Mouse (Mus musculus): ENCODE data around the gene Derl2. TPM values are rescaled to one million over a fixed set of nuclear protein-coding genes. Genes with fewer than 3 reads are reported as not detected.

The Derl2 gene
- polyA plus RNA-seq, 1 experiment from 2014 or later = 40.5 TPM

DNA sequence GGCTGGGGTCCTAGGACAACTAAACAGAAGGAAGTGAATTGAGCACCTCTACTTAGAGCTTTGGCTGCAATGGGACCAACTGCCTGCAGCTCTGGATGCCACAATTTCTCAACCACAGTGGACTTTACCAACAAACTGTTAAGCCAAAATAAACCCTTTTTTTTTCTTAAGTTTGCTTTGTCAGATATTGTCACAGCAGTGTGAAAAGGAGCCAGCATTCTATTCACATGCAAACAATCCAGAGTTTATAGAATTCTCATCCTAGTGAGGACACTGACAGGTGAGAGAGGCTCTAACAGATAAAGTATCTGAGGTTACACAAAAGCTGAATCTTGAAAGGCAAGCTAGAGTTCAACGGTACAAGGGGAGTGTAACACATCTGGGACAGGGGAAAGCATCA, 2.6 kb downstream of the Derl2 start:
- WGBS = 95% methylated on average over 1 of the region's 1 CpGs
- Histone ChIP-seq H3K4me1 (peaks cover 21% of the 10 kb centered on the region), H3K36me3 (peaks cover 24% of the 10 kb centered on the region), H3K4me3 (replicated peaks) (no peak overlapping the region), H3K27ac (replicated peaks) (no peak overlapping the region), H3K4me2 (replicated peaks) (no peak overlapping the region), H3K9me3 (replicated peaks) (no peaks in the 10 kb centered on the region), H3K27me3 (no peaks in the 10 kb centered on the region), H3K9ac (no peak overlapping the region)
- no peak for ATAC-seq (ENCODE audit: insufficient number of reproducible peaks, low FRiP score, low TSS enrichment, low read depth)

DNA sequence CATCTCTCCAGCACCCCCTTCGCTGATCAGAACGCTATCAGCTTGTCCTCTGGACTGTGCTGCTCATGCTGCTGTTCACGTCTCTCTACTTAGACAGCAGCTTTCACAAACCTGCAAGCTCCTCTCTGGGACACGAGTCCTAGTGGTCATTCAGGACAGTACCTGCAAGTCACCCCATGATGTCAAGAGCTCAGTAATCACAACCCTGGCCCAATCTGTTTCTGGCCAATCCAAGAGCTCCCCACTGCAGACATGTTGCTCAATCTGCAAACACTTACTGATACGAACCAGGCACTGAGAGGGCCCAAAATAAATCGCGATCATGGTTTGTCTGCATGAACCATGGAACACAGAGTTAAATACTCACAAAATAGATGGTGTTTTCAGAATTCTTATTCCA, 6.9 kb downstream of the Derl2 start:
- Histone ChIP-seq H3K36me3 (peaks cover 46% of the 10 kb centered on the region), H3K4me2 (replicated peaks) (no peak overlapping the region), H3K9me3 (replicated peaks) (no peaks in the 10 kb centered on the region), H3K4me1 (peaks cover 12% of the 10 kb centered on the region), H3K4me3 (replicated peaks) (no peak overlapping the region), H3K27ac (replicated peaks) (no peak overlapping the region), H3K9ac (no peak overlapping the region), H3K27me3 (no peaks in the 10 kb centered on the region)
- 93% methylated on average over 7 of the region's 7 CpGs for WGBS
- ATAC-seq (ENCODE audit: insufficient number of reproducible peaks, low FRiP score, low TSS enrichment, low read depth) = no peak

DNA sequence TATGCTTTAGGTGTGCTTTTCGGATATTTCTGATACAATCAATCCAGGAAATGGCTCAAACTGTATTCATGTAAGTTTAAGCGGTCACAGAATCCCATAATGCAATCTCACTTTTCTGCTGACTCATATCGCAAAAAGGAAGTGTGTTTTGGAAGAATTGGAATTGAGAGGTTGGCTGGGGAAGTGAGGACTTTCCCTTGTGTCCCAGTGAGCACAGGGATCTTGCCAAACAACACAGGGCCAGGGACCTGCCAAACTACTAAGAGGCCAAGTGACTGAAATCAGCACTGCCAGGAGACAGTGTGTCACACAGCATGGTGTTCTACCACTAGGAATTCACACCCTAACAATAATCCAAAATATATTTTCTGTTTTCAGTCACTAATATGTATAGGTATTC, 11.3 kb downstream of the Derl2 start:
- no peak for ATAC-seq (ENCODE audit: insufficient number of reproducible peaks, low FRiP score, low TSS enrichment, low read depth)
- Histone ChIP-seq H3K4me1 (peaks cover 2% of the 10 kb centered on the region), H3K27me3 (no peaks in the 10 kb centered on the region), H3K4me3 (replicated peaks) (no peak overlapping the region), H3K9me3 (replicated peaks) (no peaks in the 10 kb centered on the region), H3K4me2 (replicated peaks) (no peak overlapping the region), H3K27ac (replicated peaks) (no peak overlapping the region), H3K36me3 (peaks cover 43% of the 10 kb centered on the region), H3K9ac (no peak overlapping the region)
- WGBS = 89% methylated on average over 3 of the region's 3 CpGs

DNA sequence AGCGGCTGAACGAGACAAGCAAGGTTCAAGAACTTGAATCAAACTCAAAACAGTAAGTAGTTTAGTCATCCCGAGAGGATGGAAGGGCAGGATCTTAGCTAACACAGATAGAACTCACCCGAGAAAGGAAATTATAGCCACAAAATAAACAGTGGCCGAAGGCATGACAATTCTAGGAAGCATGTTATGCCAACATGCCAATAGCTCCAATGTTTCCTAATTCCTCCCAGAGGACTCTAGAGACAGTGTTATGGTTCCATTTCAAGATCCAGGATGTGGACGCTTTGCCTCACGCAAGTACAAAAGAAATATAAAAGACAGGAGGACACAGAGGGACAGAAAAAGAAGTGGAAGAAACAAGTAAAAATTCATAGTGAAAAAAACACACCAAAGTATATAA, 11.8 kb downstream of the Derl2 start:
- Histone ChIP-seq H3K4me2 (replicated peaks) (no peak overlapping the region), H3K4me1 (peaks cover 7% of the 10 kb centered on the region), H3K9ac (no peak overlapping the region), H3K27ac (replicated peaks) (no peak overlapping the region), H3K27me3 (no peaks in the 10 kb centered on the region), H3K9me3 (replicated peaks) (no peaks in the 10 kb centered on the region), H3K36me3 (peaks cover 42% of the 10 kb centered on the region), H3K4me3 (replicated peaks) (no peak overlapping the region)
- no peak for ATAC-seq (ENCODE audit: insufficient number of reproducible peaks, low FRiP score, low TSS enrichment, low read depth)
- WGBS = 86% methylated on average over 7 of the region's 7 CpGs

DNA sequence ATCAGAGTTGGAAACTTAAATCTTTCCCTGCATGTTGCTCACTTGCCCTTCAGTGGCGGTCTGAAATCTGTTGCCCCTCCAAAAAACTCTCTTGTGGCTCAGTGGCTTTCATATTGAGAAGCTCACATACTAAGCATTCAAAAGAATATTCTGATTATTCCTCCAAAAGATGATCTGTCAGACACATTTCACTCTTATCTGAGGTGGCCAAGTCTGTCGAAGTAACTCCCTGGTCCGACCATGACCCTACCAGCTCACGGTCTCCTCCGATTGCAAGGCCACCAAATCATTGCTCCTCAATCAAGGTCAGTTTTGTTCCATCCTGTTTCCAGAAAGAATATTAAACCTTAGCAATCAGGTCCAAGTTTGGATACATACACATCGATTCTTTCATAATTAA, 12.6 kb downstream of the Derl2 start:
- Histone ChIP-seq H3K36me3 (peaks cover 34% of the 10 kb centered on the region), H3K4me3 (replicated peaks) (no peak overlapping the region), H3K4me1 (peaks cover 15% of the 10 kb centered on the region), H3K4me2 (replicated peaks) (no peak overlapping the region), H3K9me3 (replicated peaks) (no peaks in the 10 kb centered on the region), H3K27me3 (no peaks in the 10 kb centered on the region), H3K9ac (no peak overlapping the region), H3K27ac (replicated peaks) (no peak overlapping the region)
- ATAC-seq (ENCODE audit: insufficient number of reproducible peaks, low FRiP score, low TSS enrichment, low read depth) = no peak
- WGBS = 93% methylated on average over 6 of the region's 6 CpGs

DNA sequence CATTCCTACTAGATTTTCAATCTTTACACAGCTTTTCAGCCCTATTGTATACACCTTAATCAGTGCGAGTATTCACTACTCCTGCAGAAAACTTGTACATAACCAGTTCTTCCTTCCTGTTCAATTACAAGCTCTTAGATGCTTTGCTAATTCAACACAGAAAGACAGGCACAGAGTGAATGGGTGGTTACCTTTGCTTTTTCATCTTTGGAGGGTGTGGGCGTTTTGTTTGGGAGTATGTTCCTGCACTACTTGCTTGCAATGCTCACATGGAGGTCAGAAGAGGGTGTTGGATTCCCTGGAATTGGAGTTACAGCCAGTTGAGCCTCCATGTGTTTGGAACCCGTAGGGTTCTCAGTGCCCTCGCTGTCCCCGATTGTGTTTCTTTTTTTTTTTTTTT, 14.6 kb downstream of the Derl2 start:
- H3K4me3 ChIP-seq (replicated peaks) = peak overlapping the region; percentile 100
- no peak for ATAC-seq (ENCODE audit: insufficient number of reproducible peaks, low FRiP score, low TSS enrichment, low read depth)
- H3K4me2 ChIP-seq (replicated peaks) = peak overlapping the region; percentile 45
- no peaks in the 10 kb centered on the region for H3K27me3 ChIP-seq
- H3K36me3 ChIP-seq = peaks cover 18% of the 10 kb centered on the region
- no peak overlapping the region for H3K9ac ChIP-seq
- H3K27ac ChIP-seq (replicated peaks) = 0 out of 2 replicates have a peak overlapping the region, but pooled peaks have one; percentile 40
- peaks cover 15% of the 10 kb centered on the region for H3K4me1 ChIP-seq
- no peaks in the 10 kb centered on the region for H3K9me3 ChIP-seq (replicated peaks)
- 56% methylated on average over 5 of the region's 5 CpGs for WGBS

DNA sequence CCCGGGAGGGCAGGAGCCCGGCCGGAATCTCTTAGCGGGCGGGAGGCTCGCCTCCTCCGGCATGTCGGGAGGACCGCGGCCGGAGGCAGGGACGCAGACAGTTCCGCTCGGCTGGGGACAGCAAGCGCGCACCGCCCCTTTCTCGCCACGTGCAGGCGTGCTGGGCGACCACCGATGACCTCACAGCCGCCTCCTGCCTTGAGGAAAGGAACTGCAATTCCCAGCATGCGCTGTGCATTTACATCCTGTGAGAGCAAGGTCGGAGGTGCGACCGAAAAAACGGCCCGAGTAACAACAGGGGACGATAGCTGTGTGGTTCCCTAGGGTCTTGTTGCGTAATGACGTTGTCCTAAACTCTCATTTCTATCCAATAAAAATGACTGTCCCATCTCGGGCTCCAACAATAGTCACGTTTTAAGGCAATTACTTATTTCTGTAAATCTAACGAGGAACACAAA, 15.3 kb downstream of the Derl2 start, which contains the start of gene Dhx33:
Gene Dhx33, minus strand, starts transcription at position 122 of the 458 bp plus-strand sequence.
- Histone ChIP-seq H3K4me2 (replicated peaks) (peak within 1 kb of the TSS; percentile 84), H3K9me3 (replicated peaks) (no peaks in the 10 kb centered on the region), H3K36me3 (peaks cover 16% of the 10 kb centered on the region), H3K4me3 (replicated peaks) (peak within 1 kb of the TSS; percentile 100), H3K4me1 (peaks cover 15% of the 10 kb centered on the region), H3K9ac (peak within 1 kb of the TSS; percentile 62), H3K27me3 (no peaks in the 10 kb centered on the region), H3K27ac (replicated peaks) (peak within 1 kb of the TSS; percentile 80)
- under 1% methylated on average over 35 of the region's 35 CpGs for WGBS
- peak; percentile 97 for ATAC-seq (ENCODE audit: insufficient number of reproducible peaks, low FRiP score, low TSS enrichment, low read depth)

DNA sequence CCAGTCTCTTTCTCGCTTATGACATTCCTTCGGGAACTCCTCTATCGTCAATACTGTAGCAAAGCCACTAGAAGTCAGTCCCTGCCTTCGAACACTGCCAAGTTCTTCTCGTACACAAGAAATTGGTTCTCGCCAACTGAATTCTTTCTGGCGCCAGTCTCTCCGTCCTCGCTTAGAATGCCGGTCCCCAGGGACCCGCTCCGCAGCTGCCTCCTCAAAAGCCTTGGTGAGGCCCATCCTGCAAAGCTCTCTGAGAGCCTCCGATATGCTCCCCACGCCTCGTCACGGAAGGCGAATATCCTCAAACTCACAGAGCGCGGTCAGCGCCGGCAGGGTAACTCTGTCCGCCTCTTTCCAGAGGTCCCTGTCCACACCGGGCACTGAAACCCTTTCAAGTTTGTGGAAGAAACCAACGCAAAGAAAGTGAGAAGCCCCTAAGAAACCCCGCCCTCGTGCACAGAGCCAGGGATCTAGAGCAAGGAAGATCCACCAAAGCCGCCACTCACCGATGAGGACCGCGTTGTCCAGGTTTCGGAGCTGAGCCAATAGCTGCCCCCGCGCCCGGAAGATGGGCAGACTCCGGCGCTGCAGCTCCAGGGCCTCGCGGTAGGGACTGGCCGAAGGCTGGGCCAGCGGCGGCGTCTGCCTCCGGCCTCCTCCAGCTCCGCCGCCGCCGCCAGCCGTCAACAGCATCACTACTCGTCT, 15.9 kb downstream of the Derl2 start:
- H3K27ac ChIP-seq (replicated peaks) = peak overlapping the region; percentile 80
- H3K27me3 ChIP-seq = no peaks in the 10 kb centered on the region
- peak overlapping the region; percentile 100 for H3K4me3 ChIP-seq (replicated peaks)
- peak overlapping the region; percentile 62 for H3K9ac ChIP-seq
- H3K4me2 ChIP-seq (replicated peaks) = peak overlapping the region; percentile 84
- H3K9me3 ChIP-seq (replicated peaks) = no peaks in the 10 kb centered on the region
- ATAC-seq (ENCODE audit: insufficient number of reproducible peaks, low FRiP score, low TSS enrichment, low read depth) = peak; percentile 47
- H3K4me1 ChIP-seq = peaks cover 15% of the 10 kb centered on the region
- WGBS = 3% methylated on average over 49 of the region's 49 CpGs
- peaks cover 17% of the 10 kb centered on the region for H3K36me3 ChIP-seq

DNA sequence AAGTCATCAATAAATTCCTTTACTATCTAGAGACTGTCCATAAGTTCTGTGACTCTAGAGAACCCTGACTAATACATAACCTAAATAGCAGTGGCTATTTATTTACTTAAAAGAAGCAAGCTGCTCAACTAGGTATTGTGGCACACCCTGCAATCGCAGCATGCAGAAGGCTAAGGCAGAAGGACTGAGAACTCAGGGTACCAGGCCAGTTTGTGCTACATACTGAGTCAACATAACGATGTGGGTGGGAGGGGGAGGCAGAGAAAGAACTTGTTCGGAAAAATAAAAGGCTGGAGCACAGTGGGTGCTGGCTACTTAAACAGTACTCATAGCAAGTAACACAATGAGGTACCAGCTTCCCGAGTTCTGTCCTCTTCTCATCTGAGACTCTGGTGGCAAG, 18.5 kb downstream of the Derl2 start:
- WGBS = 91% methylated on average over 4 of the region's 4 CpGs

DNA sequence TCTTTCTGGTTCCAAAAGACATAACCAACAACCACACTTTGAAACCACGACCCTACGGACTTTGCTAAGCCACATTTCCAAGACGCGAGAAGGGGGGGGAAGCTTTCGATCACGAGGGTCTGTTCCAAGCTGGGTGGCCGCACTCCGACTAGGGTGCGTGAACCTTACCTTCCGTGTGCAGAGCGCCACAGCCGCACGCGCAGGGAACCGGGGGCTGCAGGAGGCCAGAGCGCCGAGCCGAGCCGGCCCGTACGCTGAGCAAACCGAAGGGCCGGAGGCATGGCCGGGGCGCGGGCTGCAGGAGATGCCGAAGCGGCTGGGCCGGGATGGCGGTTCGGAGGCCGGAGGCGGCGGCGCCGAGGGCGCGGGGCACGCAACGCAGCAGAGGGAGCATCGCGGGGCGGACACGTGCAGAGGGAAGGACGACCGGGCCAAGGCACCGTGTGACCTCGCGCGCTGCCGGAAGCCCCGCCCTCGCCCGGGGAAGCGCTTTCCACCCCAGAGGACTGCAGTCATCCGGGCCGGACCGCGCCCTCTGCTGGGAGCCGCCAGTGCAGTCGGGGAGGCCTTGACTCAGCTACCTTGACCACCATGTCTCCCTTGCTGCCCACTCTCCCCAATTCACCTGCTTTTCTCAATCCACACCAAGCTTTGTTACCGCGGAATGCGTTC, 36.9 kb downstream of the Derl2 start, which contains the start of gene C1qbp:
Gene C1qbp, minus strand, starts transcription at position 470 of the 672 bp plus-strand sequence.
- H3K4me3 ChIP-seq (replicated peaks) = peak within 1 kb of the TSS; percentile 78
- H3K9me3 ChIP-seq (replicated peaks) = no peaks in the 10 kb centered on the region
- H3K27me3 ChIP-seq = no peaks in the 10 kb centered on the region
- H3K36me3 ChIP-seq = peaks cover 63% of the 10 kb centered on the region
- ATAC-seq (ENCODE audit: insufficient number of reproducible peaks, low FRiP score, low TSS enrichment, low read depth) = peak; percentile 95
- peak within 1 kb of the TSS; percentile 69 for H3K9ac ChIP-seq
- peaks cover 16% of the 10 kb centered on the region for H3K4me1 ChIP-seq
- peak within 1 kb of the TSS; percentile 68 for H3K4me2 ChIP-seq (replicated peaks)
- H3K27ac ChIP-seq (replicated peaks) = 0 out of 2 replicates have a peak within 1 kb of the TSS, but pooled peaks have one; percentile 31
- WGBS = under 1% methylated on average over 57 of the region's 64 CpGs

More for the DNA sequence above, 18.5 kb downstream of the Derl2 start:
- H3K27ac ChIP-seq (replicated peaks) = no peak overlapping the region
- no peak for ATAC-seq (ENCODE audit: insufficient number of reproducible peaks, low FRiP score, low TSS enrichment, low read depth)
- peaks cover 15% of the 10 kb centered on the region for H3K4me1 ChIP-seq
- H3K36me3 ChIP-seq = peaks cover 30% of the 10 kb centered on the region
- H3K9me3 ChIP-seq (replicated peaks) = no peaks in the 10 kb centered on the region
- no peaks in the 10 kb centered on the region for H3K27me3 ChIP-seq
- H3K4me2 ChIP-seq (replicated peaks) = no peak overlapping the region
- H3K9ac ChIP-seq = no peak overlapping the region
- H3K4me3 ChIP-seq (replicated peaks) = no peak overlapping the region

DNA sequence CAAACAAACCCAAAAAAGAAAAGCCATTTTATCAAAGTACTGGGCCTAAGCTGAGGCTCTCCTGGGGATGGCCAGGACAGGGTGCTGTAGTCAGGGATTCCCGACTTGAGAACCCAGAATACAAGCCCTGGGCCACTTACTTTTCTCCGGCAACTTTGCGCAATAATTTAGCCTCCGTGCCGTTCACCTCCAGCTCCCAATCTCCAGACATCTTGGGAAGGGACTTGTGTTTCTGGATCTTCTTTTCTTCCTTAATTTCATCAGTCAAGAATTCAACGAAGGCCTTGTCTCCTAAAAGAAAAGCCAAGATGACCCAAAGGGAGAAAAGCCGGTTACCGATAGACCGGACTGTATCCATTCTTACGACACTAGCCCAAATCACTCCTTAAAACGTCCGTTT, 37.6 kb downstream of the Derl2 start:
- Histone ChIP-seq H3K4me3 (replicated peaks) (peak overlapping the region; percentile 78), H3K4me1 (peaks cover 16% of the 10 kb centered on the region), H3K4me2 (replicated peaks) (peak overlapping the region; percentile 68), H3K9ac (peak overlapping the region; percentile 69), H3K9me3 (replicated peaks) (no peaks in the 10 kb centered on the region), H3K27me3 (no peaks in the 10 kb centered on the region), H3K36me3 (peaks cover 63% of the 10 kb centered on the region), H3K27ac (replicated peaks) (no peak overlapping the region)
- ATAC-seq (ENCODE audit: insufficient number of reproducible peaks, low FRiP score, low TSS enrichment, low read depth) = no peak
- 7% methylated on average over 12 of the region's 12 CpGs for WGBS
